Mouse (Mus musculus) megakaryocyte, embryonic 14.5 days (primary cell): ENCODE results near the gene AY074887.

ENCODE experiments used
- FLI1 ChIP-seq: IDR thresholded peaks from 2 replicates; pipeline ENCODE4 v1.6.1; 2012; ENCODE audit warnings: low read length, inconsistent platforms, mixed read lengths
- GATA1 ChIP-seq: IDR thresholded peaks from 3 replicates; pipeline ENCODE4 v1.6.1; 2012; ENCODE audit warnings: mixed read lengths, low read length, inconsistent platforms, borderline replicate concordance

DNA sequence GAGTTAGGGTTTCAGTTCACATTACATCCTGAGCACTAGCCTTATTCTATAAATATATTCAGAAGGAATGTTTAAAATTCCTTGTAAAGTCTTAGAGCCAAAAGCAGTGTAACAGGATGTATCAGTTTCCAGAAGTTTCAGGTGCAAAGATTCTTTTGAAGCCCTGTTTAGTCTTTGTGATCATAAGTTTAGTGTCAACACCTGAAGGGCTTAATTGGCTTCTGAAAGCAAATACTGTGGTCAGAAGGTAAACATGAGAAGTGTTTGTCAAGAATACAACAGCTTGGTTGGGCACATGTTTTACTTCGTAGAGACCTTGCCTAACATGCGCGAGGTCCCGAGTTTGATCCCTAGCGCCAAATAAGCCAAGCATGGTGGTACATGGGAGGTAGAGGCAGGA is 32.0 kb downstream of the AY074887 start:
- TF ChIP-seq GATA1 (no peak), FLI1 (no peak)
